ENCODE assay signal across 10 mouse cellular contexts in the genomic region with DNA sequence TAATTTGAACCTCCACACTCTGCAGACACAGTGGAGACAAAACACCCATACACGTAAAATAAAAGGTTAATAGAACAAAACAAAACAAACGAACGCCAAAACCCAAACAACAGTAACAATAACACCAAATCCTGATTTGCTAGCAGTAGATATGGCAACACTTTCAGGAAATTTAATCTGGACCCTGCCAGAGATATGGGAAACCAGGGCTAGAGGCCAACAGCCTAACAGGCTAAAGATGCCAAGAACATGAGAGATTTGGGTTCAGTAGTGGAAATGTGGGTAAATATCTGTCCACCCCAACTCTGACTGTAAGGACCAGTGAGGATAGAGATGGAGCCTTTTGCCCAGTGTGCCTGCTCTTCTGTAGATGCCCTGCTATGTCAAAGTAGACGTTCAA. TPM values are rescaled to one million over a fixed set of nuclear protein-coding genes. Genes with fewer than 3 reads are reported as not detected.
DNase-seq lines count a peak whose midpoint lies in the region; ATAC-seq and TF ChIP-seq lines count a peak whose summit lies in the region.
"Had no signal": no experiment of that assay in that cellular context is flagged by ENCODE, and none has a peak within 500 bp of the region (broad histone marks: within the 10 kb centered on the region; RNA-seq: fewer than 3 reads in every experiment).

No protein-coding gene starts in this region.

- no peak for DNase-seq in hindbrain, embryonic 14.5 days (ENCODE audit: low spot score)
- DNase-seq in CH12.LX (ENCODE audit: extremely low read depth): no peak
- no peak for DNase-seq in MEL (ENCODE audit: low read depth, low spot score)
- no peak for DNase-seq in limb, embryonic 14.5 days (ENCODE audit: low spot score)
- no peak for DNase-seq in layer of hippocampus, postnatal 36 days
- no peak for DNase-seq in gastrocnemius, adult 8-10 months (ENCODE audit: low spot score in 2 of 2)

- no peak for TF ChIP-seq RAD21 in CH12.LX (IDR thresholded peaks at IDR 0.05; ENCODE audit: low read depth, low read length)
- TF ChIP-seq RAD21 in MEL (IDR thresholded peaks at IDR 0.05; ENCODE audit: low read depth, low read length): no peak

- H3K79me2 ChIP-seq in CH12.LX (replicated peaks; ENCODE audit: control insufficient read depth, extremely low read depth, insufficient read depth, poor library complexity, severe bottlenecking) (no peaks in the 10 kb centered on the region), MEL (ENCODE audit: control insufficient read depth, insufficient read depth, low read length, poor library complexity) (peaks cover 3% of the 10 kb centered on the region; the same call in 1 of the 2 replicates)

- no peak overlapping the region for H3K9ac ChIP-seq in hindbrain, embryonic 12.5 days
- H3K9ac ChIP-seq in hindbrain, embryonic 14.5 days: no peak overlapping the region
- no peak overlapping the region for H3K9ac ChIP-seq in CH12.LX (ENCODE audit: insufficient read depth, low read depth)
- no peak overlapping the region for H3K9ac ChIP-seq in MEL (ENCODE audit: control insufficient read depth, low read depth, low read length, poor library complexity, severe bottlenecking)
- H3K9ac ChIP-seq in limb, embryonic 14.5 days (ENCODE audit: low read depth, low read length, severe bottlenecking): no peak overlapping the region

- H3K4me2 ChIP-seq in hindbrain, embryonic 12.5 days (replicated peaks): peak overlapping the region; percentile 78; the same call in 1 of the 2 replicates
- no peak overlapping the region for H3K4me2 ChIP-seq in hindbrain, embryonic 14.5 days (replicated peaks)
- peak overlapping the region; percentile 41 for H3K4me2 ChIP-seq in CH12.LX (ENCODE audit: insufficient read depth, low read depth, poor library complexity, severe bottlenecking)
- peak overlapping the region; percentile 96 for H3K4me2 ChIP-seq in limb, embryonic 14.5 days (replicated peaks; ENCODE audit: low read depth, low read length, severe bottlenecking)

- no peaks in the 10 kb centered on the region for H3K36me3 ChIP-seq in hindbrain, embryonic 12.5 days
- no peaks in the 10 kb centered on the region for H3K36me3 ChIP-seq in hindbrain, embryonic 14.5 days (replicated peaks; ENCODE audit: control insufficient read depth, insufficient read depth)
- H3K36me3 ChIP-seq in CH12.LX (replicated peaks in 1 of 2; ENCODE audit: control insufficient read depth in 1 of 2, insufficient read depth in 1 of 2, low read length in 1 of 2): no peaks in the 10 kb centered on the region
- peaks cover 0 to 14% of the 10 kb centered on the region in 2 experiments; a peak in 2 of 4 replicates for H3K36me3 ChIP-seq in MEL (ENCODE audit: control insufficient read depth in 1 of 2, insufficient read depth in 2 of 2, low read length in 2 of 2)
- H3K36me3 ChIP-seq in limb, embryonic 14.5 days (ENCODE audit: control insufficient read depth, insufficient read depth, low read length): no peaks in the 10 kb centered on the region

- TF ChIP-seq EP300 in CH12.LX (IDR thresholded peaks at IDR 0.05; ENCODE audit: low read length): no peak
- no peak for TF ChIP-seq EP300 in MEL (IDR thresholded peaks at IDR 0.05; ENCODE audit: low read depth in 1 of 2, low read length in 2 of 2)

- no peak overlapping the region for H3K27ac ChIP-seq in hindbrain, embryonic 12.5 days
- H3K27ac ChIP-seq in hindbrain, embryonic 14.5 days: no peak overlapping the region
- no peak overlapping the region for H3K27ac ChIP-seq in CH12.LX (ENCODE audit: insufficient read depth, low read depth)
- no peak overlapping the region for H3K27ac ChIP-seq in MEL (ENCODE audit: control insufficient read depth, low read depth, low read length)
- H3K27ac ChIP-seq in limb, embryonic 14.5 days (replicated peaks; ENCODE audit: low read depth, low read length): no peak overlapping the region

- in situ Hi-C loops in CH12.LX (cut with MboI; ENCODE audit: low pct_ligation_motif_present, low pct_unique_long_range_greater_than_20kb, low sequenced_read_pairs): no loop called here

- TF ChIP-seq CTCF in CH12.LX (conservative IDR thresholded peaks at IDR 0.05 in 1 of 2, IDR thresholded peaks at IDR 0.05 in 1 of 2; ENCODE audit: low read depth in 2 of 2, low read length in 2 of 2) (no peak), MEL (IDR thresholded peaks at IDR 0.05 in 2 of 3, conservative IDR thresholded peaks at IDR 0.05 in 1 of 3; ENCODE audit: control insufficient read depth in 1 of 3, insufficient read depth in 1 of 3, low read depth in 2 of 3, low read length in 3 of 3, poor library complexity in 1 of 3, severe bottlenecking in 1 of 3) (no peak)

- no peak for TF ChIP-seq POLR2A in CH12.LX (IDR thresholded peaks at IDR 0.05; ENCODE audit: low read depth, low read length)
- TF ChIP-seq POLR2A in MEL (IDR thresholded peaks at IDR 0.05; ENCODE audit: control insufficient read depth in 1 of 2, insufficient read depth in 1 of 2, low read depth in 1 of 2, low read length in 2 of 2, poor library complexity in 1 of 2): no peak
- no peak for TF ChIP-seq POLR2A in limb, embryonic 14.5 days (IDR thresholded peaks at IDR 0.05; ENCODE audit: borderline replicate concordance, extremely low read depth, insufficient read depth, insufficient read length)

- dilution Hi-C loops in CH12.LX (cut with MboI; ENCODE audit: extremely low pct_ligation_motif_present, extremely low pct_unique_long_range_greater_than_20kb, low sequenced_read_pairs): no loop called here

- H3K9me3 ChIP-seq in hindbrain, embryonic 12.5 days (replicated peaks): no peaks in the 10 kb centered on the region
- no peaks in the 10 kb centered on the region for H3K9me3 ChIP-seq in hindbrain, embryonic 14.5 days (ENCODE audit: control insufficient read depth, low read length)
- H3K9me3 ChIP-seq in CH12.LX (replicated peaks; ENCODE audit: low read length): no peaks in the 10 kb centered on the region
- H3K9me3 ChIP-seq in MEL (replicated peaks; ENCODE audit: insufficient read depth, low read length): no peaks in the 10 kb centered on the region
- no peaks in the 10 kb centered on the region for H3K9me3 ChIP-seq in limb, embryonic 14.5 days (ENCODE audit: control insufficient read depth, low read length)

- no peak for ATAC-seq in hindbrain, embryonic 12.5 days (ENCODE audit: low FRiP score)
- ATAC-seq in hindbrain, embryonic 14.5 days (ENCODE audit: low FRiP score): no peak
- no peak for ATAC-seq in limb, embryonic 14.5 days (ENCODE audit: low FRiP score, low read depth)

- 57% methylated on average over 4 of the region's 4 CpGs for WGBS in hindbrain, embryonic 12.5 days
- 47% methylated on average over 4 of the region's 4 CpGs for WGBS in hindbrain, embryonic 14.5 days
- 53% methylated on average over 4 of the region's 4 CpGs for WGBS in limb, embryonic 14.5 days

- peaks cover 11% of the 10 kb centered on the region for H3K27me3 ChIP-seq in hindbrain, embryonic 12.5 days
- H3K27me3 ChIP-seq in hindbrain, embryonic 14.5 days (ENCODE audit: control insufficient read depth, insufficient read depth, low read length): no peaks in the 10 kb centered on the region
- peaks cover 51% of the 10 kb centered on the region for H3K27me3 ChIP-seq in CH12.LX (replicated peaks)
- peaks cover 0 to 2% of the 10 kb centered on the region in 2 experiments; a peak in 3 of 4 replicates for H3K27me3 ChIP-seq in MEL (ENCODE audit: control insufficient read depth in 1 of 2, insufficient read depth in 2 of 2, low read length in 2 of 2)
- no peaks in the 10 kb centered on the region for H3K27me3 ChIP-seq in limb, embryonic 14.5 days (ENCODE audit: control insufficient read depth, insufficient read depth, low read length)

- 0 out of 2 replicates have a peak, but pooled peaks cover 4% of the 10 kb centered on the region for H3K4me1 ChIP-seq in hindbrain, embryonic 12.5 days
- peaks cover 9% of the 10 kb centered on the region; the same call in 1 of the 2 replicates for H3K4me1 ChIP-seq in hindbrain, embryonic 14.5 days (replicated peaks; ENCODE audit: control insufficient read depth, insufficient read depth, low read length)
- H3K4me1 ChIP-seq in CH12.LX (ENCODE audit: control insufficient read depth in 1 of 2, insufficient read depth in 2 of 2): peaks cover 10 to 24% of the 10 kb centered on the region in 2 experiments
- peaks cover 5 to 23% of the 10 kb centered on the region in 2 experiments for H3K4me1 ChIP-seq in MEL (ENCODE audit: control insufficient read depth in 1 of 2, insufficient read depth in 2 of 2, low read length in 2 of 2)
- H3K4me1 ChIP-seq in limb, embryonic 14.5 days (ENCODE audit: control insufficient read depth, insufficient read depth, low read length): no peaks in the 10 kb centered on the region

- no peak overlapping the region for H3K4me3 ChIP-seq in hindbrain, embryonic 12.5 days
- H3K4me3 ChIP-seq in hindbrain, embryonic 14.5 days (replicated peaks; ENCODE audit: low read length): no peak overlapping the region
- H3K4me3 ChIP-seq in CH12.LX (replicated peaks in 1 of 3; ENCODE audit: low read depth in 2 of 3, low read length in 2 of 3, poor library complexity in 1 of 3) (no peak overlapping the region), MEL (ENCODE audit: control insufficient read depth in 1 of 2, insufficient read depth in 1 of 2, low read depth in 2 of 2, low read length in 2 of 2) (peak overlapping the region in 1 of 2 experiments; percentile 69; a peak in 2 of 4 replicates)
- H3K4me3 ChIP-seq in limb, embryonic 14.5 days (replicated peaks; ENCODE audit: low read length): peak overlapping the region; percentile 62

RNA-seq across cellular contexts. Expression of gene Tac4, which starts 3.4 kb away (rescaled TPM):
- polyA plus RNA-seq in hindbrain, embryonic 12.5 days (2016; fragmentation: Nextera tagmentation; extraction: Ambion mirVana): 0.18 and 0.22 TPM in 2 replicates
- 0.17 TPM in 1 of 2 replicates, not detected in the other for polyA plus RNA-seq in hindbrain, embryonic 14.5 days (2014; fragmentation: Nextera tagmentation; extraction: Ambion mirVana)
- not detected in 2 replicates for total RNA-seq in CH12.LX (2012; rRNA removed)
- not detected in 2 replicates for total RNA-seq in CH12.LX (2014; rRNA removed)
- polyA plus RNA-seq in CH12.LX (2012; ENCODE audit: insufficient read length, low read depth): 0.19 TPM in 1 of 2 replicates, not detected in the other
- 0.20 and 0.39 TPM in 2 replicates for total RNA-seq in MEL (2012; rRNA removed)
- under 1 TPM in 1 of 2 experiments, not detected in 1; 0.07 TPM for polyA plus RNA-seq in MEL (2012; ENCODE audit: insufficient read depth in 1 of 2, insufficient read length in 2 of 2, low read depth in 1 of 2, low replicate concordance in 2 of 2, missing spikeins in 1 of 2)
- 0.08 TPM in 1 of 2 replicates, not detected in the other for polyA plus RNA-seq in limb, embryonic 14.5 days (2012; rRNA removed)
- polyA plus RNA-seq in limb, embryonic 14.5 days (2014; fragmentation: Nextera tagmentation; extraction: Ambion mirVana): not detected in 2 replicates
- total RNA-seq in layer of hippocampus, postnatal 36 days (2021): not detected
- total RNA-seq in gastrocnemius, adult 8-10 months (2022): not detected
- total RNA-seq: granulocyte monocyte progenitor cell, adult 5-6 weeks; left cerebral cortex, postnatal 14 days had no signal
- polyA plus RNA-seq: erythroblast, embryonic 14.5 days had no signal

RNA-seq across cellular contexts. Expression of gene Kat7, which starts 52.1 kb away (rescaled TPM):
- 71.8 and 73.6 TPM in 2 replicates for polyA plus RNA-seq in hindbrain, embryonic 12.5 days (2016; fragmentation: Nextera tagmentation; extraction: Ambion mirVana)
- polyA plus RNA-seq in hindbrain, embryonic 14.5 days (2014; fragmentation: Nextera tagmentation; extraction: Ambion mirVana): 58.1 and 71.0 TPM in 2 replicates
- total RNA-seq in CH12.LX (2012; rRNA removed) (59.5 and 60.3 TPM in 2 replicates), CH12.LX (2014; rRNA removed) (65.1 and 66.7 TPM in 2 replicates), MEL (2012; rRNA removed) (81.4 and 83.1 TPM in 2 replicates)
- polyA plus RNA-seq in CH12.LX (2012; ENCODE audit: insufficient read length, low read depth) (82.0 and 90.2 TPM in 2 replicates), MEL (2012; ENCODE audit: insufficient read depth in 1 of 2, insufficient read length in 2 of 2, low read depth in 1 of 2, low replicate concordance in 2 of 2, missing spikeins in 1 of 2) (100 to 1,000 TPM in 1 of 2 experiments, 10 to 100 TPM in 1; 95.4 to 100 TPM)
- 49.7 and 51.4 TPM in 2 replicates for polyA plus RNA-seq in limb, embryonic 14.5 days (2012; rRNA removed)
- 58.5 and 60.1 TPM in 2 replicates for polyA plus RNA-seq in limb, embryonic 14.5 days (2014; fragmentation: Nextera tagmentation; extraction: Ambion mirVana)
- total RNA-seq in layer of hippocampus, postnatal 36 days (2021): 10 to 100 TPM; 72.0 to 74.0 TPM
- total RNA-seq in gastrocnemius, adult 8-10 months (2022): 10 to 100 TPM; 19.8 to 28.9 (median 24.2) TPM
